Mouse (Mus musculus): ENCODE results near the gene Sema3e. TPM values are rescaled to one million over a fixed set of nuclear protein-coding genes. Genes with fewer than 3 reads are reported as not detected.
A peak's percentile ranks its signal among the peaks of the same experiment; 100 is the strongest.

The Sema3e gene
- polyA plus RNA-seq, 1 experiment from 2014 or later, result 6.8 TPM

DNA sequence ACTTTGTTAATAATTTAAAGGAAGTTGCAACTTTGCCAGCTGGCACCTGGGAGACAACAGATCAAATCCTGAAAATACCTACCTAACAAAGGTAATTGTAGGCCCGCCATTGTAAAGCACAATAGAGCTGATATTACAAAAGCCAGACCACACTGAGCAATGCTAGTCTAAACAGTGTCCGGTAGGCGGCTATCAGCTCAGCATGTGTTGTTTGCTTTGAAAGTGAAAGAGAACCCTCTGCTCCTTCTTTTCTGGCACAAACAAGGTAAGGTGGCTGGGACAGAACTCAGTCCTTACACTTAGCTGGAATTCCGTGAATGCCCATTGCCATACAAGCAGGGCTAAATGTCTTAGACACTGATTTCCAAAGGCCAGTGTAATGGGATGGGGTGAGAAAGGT is 7.0 kb downstream of the Sema3e start:
- ATAC-seq (ENCODE audit: insufficient number of reproducible peaks, low FRiP score, low TSS enrichment, low read depth), result no peak
- no peaks in the 10 kb centered on the region for H3K9me3 ChIP-seq (replicated peaks)
- no peaks in the 10 kb centered on the region for H3K27me3 ChIP-seq
- no peak overlapping the region for H3K27ac ChIP-seq (replicated peaks)
- no peak overlapping the region for H3K4me2 ChIP-seq (replicated peaks)
- H3K36me3 ChIP-seq, result no peaks in the 10 kb centered on the region
- no peak overlapping the region for H3K4me3 ChIP-seq (replicated peaks)
- 48% methylated on average over 4 of the region's 4 CpGs for WGBS
- H3K9ac ChIP-seq, result no peak overlapping the region
- no peaks in the 10 kb centered on the region for H3K4me1 ChIP-seq

DNA sequence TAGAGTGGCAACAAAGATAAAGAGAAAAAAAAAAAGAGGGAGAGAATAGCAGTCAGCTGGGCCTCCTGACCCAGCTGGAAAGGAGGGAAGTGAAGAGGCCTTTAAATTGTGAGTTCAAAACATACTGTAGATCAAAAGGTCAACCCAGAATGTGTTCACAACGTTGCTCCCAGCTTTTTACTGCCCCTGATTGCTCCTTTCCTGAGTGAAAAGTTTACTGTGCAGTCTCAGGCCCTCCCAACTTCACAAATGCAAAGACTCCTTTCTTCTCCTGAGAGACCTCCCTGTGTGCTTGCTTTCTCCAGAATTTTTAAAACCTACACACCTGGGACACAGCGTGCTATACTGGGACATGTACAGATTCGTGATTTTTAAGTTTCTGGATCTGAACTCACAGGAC is 8.2 kb downstream of the Sema3e start:
- no peaks in the 10 kb centered on the region for H3K9me3 ChIP-seq (replicated peaks)
- H3K36me3 ChIP-seq, result no peaks in the 10 kb centered on the region
- no peak for ATAC-seq (ENCODE audit: insufficient number of reproducible peaks, low FRiP score, low TSS enrichment, low read depth)
- H3K4me2 ChIP-seq (replicated peaks), result no peak overlapping the region
- no peak overlapping the region for H3K27ac ChIP-seq (replicated peaks)
- no peaks in the 10 kb centered on the region for H3K27me3 ChIP-seq
- H3K9ac ChIP-seq, result no peak overlapping the region
- WGBS, result 42% methylated on average over 3 of the region's 3 CpGs
- H3K4me1 ChIP-seq, result no peaks in the 10 kb centered on the region
- no peak overlapping the region for H3K4me3 ChIP-seq (replicated peaks)

DNA sequence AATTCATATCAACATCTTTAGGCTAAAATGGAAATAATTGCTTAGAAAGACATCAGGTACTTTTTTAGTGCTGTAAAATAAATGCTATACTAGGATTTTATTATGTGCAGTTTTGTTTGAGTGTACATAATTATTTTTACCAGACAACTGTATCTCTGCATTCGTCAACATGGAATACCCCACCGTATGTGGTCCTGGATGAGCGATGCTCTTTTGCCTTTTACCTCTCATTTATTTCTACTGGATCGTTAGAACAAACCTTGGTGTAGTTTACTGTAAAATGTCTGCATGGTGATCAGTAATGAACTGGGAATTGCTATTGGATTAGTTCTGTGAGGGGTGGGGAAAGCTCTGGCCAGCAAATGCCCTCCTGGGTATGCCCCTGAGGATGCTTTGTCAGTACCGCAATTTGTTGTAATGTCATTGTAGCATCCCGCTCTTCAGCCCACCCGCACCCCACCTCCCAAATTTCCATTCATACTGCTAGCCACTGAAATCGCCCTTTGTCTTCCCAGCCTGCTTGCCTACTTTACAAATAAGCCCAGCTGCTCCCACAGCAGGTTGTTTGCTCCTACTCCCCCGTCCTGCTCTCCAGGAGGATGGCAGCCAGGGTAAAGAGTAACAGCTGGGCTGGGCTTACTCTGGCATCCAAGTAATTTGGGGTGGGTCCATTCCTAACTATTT is 13.9 kb downstream of the Sema3e start:
- no peak overlapping the region for H3K9ac ChIP-seq
- no peaks in the 10 kb centered on the region for H3K27me3 ChIP-seq
- H3K9me3 ChIP-seq (replicated peaks), result no peaks in the 10 kb centered on the region
- H3K27ac ChIP-seq (replicated peaks), result no peak overlapping the region
- 27% methylated on average over 9 of the region's 9 CpGs for WGBS
- peaks cover 4% of the 10 kb centered on the region; the same call in 1 of the 2 replicates for H3K4me1 ChIP-seq
- no peak overlapping the region for H3K4me3 ChIP-seq (replicated peaks)
- H3K4me2 ChIP-seq (replicated peaks), result no peak overlapping the region
- no peaks in the 10 kb centered on the region for H3K36me3 ChIP-seq
- no peak for ATAC-seq (ENCODE audit: insufficient number of reproducible peaks, low FRiP score, low TSS enrichment, low read depth)

DNA sequence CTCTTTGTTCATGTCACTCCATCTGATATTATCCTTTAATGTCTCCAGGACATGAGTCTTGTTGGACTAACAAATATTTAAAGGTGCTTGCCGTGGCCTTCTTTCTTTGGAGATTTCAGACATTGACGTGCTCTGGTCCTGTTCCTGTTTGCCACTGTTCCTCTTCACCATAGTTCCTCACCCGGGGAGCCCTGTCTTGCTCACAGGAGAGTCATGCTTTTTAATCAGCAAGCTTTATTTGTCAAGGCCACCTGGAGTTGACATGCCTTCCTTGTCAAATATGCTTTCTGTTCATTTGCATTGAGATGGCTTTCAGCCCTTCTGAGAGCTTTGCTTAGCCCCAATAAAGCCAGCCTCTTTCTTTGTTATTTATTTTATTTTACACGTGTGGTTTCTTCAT is 15.1 kb downstream of the Sema3e start:
- no peak overlapping the region for H3K27ac ChIP-seq (replicated peaks)
- peaks cover 4% of the 10 kb centered on the region; the same call in 1 of the 2 replicates for H3K4me1 ChIP-seq
- H3K27me3 ChIP-seq, result no peaks in the 10 kb centered on the region
- H3K4me3 ChIP-seq (replicated peaks), result no peak overlapping the region
- WGBS, result 26% methylated on average over 4 of the region's 4 CpGs
- H3K9me3 ChIP-seq (replicated peaks), result no peaks in the 10 kb centered on the region
- H3K4me2 ChIP-seq (replicated peaks), result no peak overlapping the region
- ATAC-seq (ENCODE audit: insufficient number of reproducible peaks, low FRiP score, low TSS enrichment, low read depth), result no peak
- H3K36me3 ChIP-seq, result no peaks in the 10 kb centered on the region
- no peak overlapping the region for H3K9ac ChIP-seq

DNA sequence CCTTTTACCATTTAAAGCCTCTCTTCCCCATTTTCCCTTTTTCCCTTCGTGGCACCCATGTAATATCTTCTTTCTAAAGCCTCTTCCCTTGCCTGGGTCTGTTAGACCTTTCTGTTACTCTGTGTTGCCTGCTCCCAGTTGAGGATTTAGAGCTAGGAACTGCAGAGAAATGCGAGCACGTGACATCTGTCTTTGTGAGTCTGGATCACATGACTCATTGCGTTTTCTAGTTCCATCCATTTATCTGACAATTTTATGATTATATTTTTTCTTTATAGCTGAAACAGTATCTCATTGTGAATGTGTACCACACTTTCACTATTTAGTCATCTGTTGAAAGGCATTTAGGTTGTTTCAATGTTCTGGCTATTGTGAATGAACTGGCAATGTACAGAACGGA is 18.0 kb downstream of the Sema3e start:
- Histone ChIP-seq H3K36me3 (no peaks in the 10 kb centered on the region), H3K9me3 (replicated peaks) (no peaks in the 10 kb centered on the region), H3K27me3 (no peaks in the 10 kb centered on the region), H3K4me2 (replicated peaks) (no peak overlapping the region), H3K27ac (replicated peaks) (no peak overlapping the region), H3K4me1 (peaks cover 4% of the 10 kb centered on the region; the same call in 1 of the 2 replicates), H3K9ac (no peak overlapping the region), H3K4me3 (replicated peaks) (no peak overlapping the region)
- 72% methylated on average over 5 of the region's 5 CpGs for WGBS
- no peak for ATAC-seq (ENCODE audit: insufficient number of reproducible peaks, low FRiP score, low TSS enrichment, low read depth)

DNA sequence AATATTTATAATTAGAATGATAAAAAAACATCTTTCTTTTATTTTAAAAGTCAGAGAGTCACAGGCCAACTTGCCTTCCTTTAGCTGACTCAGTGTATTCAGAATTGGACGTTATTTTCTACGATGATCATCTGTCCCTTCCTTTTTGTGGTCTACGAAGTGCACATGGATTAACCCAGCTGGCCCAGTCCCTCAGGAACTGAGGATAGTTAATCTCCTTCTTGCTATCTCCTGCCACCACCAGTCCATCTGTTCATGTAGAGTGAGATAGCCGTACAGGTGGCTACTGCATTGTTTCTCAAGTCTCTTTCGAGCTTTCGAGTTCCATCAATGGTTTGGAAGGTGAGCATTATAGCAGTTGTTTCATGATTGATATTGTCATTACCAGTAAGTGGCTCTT is 18.9 kb downstream of the Sema3e start:
- no peak overlapping the region for H3K4me3 ChIP-seq (replicated peaks)
- no peak for ATAC-seq (ENCODE audit: insufficient number of reproducible peaks, low FRiP score, low TSS enrichment, low read depth)
- WGBS, result 85% methylated on average over 6 of the region's 6 CpGs
- H3K36me3 ChIP-seq, result no peaks in the 10 kb centered on the region
- H3K27me3 ChIP-seq, result no peaks in the 10 kb centered on the region
- no peak overlapping the region for H3K4me2 ChIP-seq (replicated peaks)
- H3K9me3 ChIP-seq (replicated peaks), result no peaks in the 10 kb centered on the region
- H3K9ac ChIP-seq, result no peak overlapping the region
- H3K27ac ChIP-seq (replicated peaks), result no peak overlapping the region
- peaks cover 3% of the 10 kb centered on the region; the same call in 1 of the 2 replicates for H3K4me1 ChIP-seq

DNA sequence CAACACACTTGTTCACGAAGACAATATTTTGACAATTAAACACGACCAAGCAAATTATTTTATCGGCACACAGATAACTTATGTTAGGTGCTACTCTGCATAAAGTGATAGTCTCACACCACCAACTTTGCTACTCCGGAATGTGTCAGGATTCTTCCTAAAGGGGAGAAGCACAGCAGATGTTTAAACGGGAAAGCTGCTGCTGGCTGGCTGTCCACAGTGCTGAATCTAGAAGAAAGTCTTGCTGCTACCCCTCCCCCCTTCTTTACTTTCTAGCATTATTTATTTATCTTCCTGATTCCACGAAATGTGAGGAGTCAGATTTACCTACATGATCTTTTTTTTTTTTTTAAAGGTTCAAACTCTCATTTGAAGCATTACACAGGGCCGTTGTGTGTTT is 23.6 kb downstream of the Sema3e start:
- Histone ChIP-seq H3K9ac (no peak overlapping the region), H3K36me3 (no peaks in the 10 kb centered on the region), H3K4me3 (replicated peaks) (peak overlapping the region; percentile 13; the same call in 1 of the 2 replicates), H3K4me1 (no peaks in the 10 kb centered on the region), H3K27me3 (no peaks in the 10 kb centered on the region), H3K27ac (replicated peaks) (no peak overlapping the region), H3K4me2 (replicated peaks) (peak overlapping the region; percentile 17; the same call in 1 of the 2 replicates), H3K9me3 (replicated peaks) (no peaks in the 10 kb centered on the region)
- ATAC-seq (ENCODE audit: insufficient number of reproducible peaks, low FRiP score, low TSS enrichment, low read depth), result no peak
- WGBS, result 27% methylated on average over 7 of the region's 7 CpGs

DNA sequence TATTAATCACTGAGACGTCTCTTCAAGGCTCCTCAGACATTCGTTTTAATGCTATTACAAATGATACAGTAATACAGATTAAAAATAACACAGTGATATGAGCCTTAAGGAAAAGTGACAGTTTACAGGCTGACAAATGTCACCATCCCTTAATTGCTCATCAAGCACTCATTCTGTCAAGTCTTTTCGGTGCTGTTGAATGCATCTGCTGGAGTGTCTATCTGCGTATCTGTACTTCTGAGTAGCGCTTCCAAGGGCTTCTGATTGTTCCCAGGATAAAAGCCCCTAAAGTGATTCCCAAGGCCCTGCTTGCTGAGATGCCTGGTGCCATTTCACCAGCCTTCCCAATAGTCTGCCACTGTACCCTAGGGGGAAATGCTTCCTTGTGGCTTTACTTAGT is 29.4 kb downstream of the Sema3e start:
- Histone ChIP-seq H3K4me2 (replicated peaks) (no peak overlapping the region), H3K9ac (no peak overlapping the region), H3K4me1 (no peaks in the 10 kb centered on the region), H3K27me3 (no peaks in the 10 kb centered on the region), H3K9me3 (replicated peaks) (no peaks in the 10 kb centered on the region), H3K27ac (replicated peaks) (no peak overlapping the region), H3K4me3 (replicated peaks) (no peak overlapping the region), H3K36me3 (no peaks in the 10 kb centered on the region)
- 65% methylated on average over 5 of the region's 5 CpGs for WGBS
- ATAC-seq (ENCODE audit: insufficient number of reproducible peaks, low FRiP score, low TSS enrichment, low read depth), result no peak

DNA sequence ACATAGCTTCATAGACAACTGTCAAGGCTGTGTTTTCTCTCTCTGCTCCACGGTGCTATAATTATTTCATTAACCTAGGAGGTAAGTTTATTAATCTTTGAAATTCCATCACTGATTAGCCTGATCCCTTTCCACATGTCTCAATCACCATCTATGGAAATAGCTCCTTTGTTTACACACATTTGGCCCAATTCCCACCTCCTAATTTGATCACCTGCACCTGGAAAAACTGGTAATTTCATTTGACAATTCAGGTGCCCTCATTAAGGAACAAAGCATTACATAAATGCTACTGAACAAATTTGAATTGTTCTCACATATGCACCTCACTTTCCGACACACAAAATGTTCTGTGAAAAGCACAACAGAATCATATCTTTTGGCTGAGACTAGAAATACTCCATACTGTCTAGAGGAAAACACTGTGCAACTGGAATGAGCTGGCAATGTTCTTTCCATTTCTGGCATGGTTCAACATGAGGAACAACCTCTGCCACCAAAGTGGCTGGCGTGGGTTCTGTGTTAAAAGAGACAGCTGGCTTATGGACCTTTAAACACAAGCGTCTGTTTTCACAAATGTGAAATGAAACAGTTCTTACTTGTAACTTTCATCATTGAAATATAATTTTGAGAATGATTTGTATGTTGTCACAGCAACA is 34.9 kb downstream of the Sema3e start:
- 61% methylated on average over 4 of the region's 4 CpGs for WGBS
- no peaks in the 10 kb centered on the region for H3K36me3 ChIP-seq
- H3K4me3 ChIP-seq (replicated peaks), result no peak overlapping the region
- ATAC-seq (ENCODE audit: insufficient number of reproducible peaks, low FRiP score, low TSS enrichment, low read depth), result no peak
- H3K4me1 ChIP-seq, result no peaks in the 10 kb centered on the region
- no peaks in the 10 kb centered on the region for H3K27me3 ChIP-seq
- H3K9ac ChIP-seq, result no peak overlapping the region
- H3K27ac ChIP-seq (replicated peaks), result no peak overlapping the region
- no peaks in the 10 kb centered on the region for H3K9me3 ChIP-seq (replicated peaks)
- H3K4me2 ChIP-seq (replicated peaks), result no peak overlapping the region

DNA sequence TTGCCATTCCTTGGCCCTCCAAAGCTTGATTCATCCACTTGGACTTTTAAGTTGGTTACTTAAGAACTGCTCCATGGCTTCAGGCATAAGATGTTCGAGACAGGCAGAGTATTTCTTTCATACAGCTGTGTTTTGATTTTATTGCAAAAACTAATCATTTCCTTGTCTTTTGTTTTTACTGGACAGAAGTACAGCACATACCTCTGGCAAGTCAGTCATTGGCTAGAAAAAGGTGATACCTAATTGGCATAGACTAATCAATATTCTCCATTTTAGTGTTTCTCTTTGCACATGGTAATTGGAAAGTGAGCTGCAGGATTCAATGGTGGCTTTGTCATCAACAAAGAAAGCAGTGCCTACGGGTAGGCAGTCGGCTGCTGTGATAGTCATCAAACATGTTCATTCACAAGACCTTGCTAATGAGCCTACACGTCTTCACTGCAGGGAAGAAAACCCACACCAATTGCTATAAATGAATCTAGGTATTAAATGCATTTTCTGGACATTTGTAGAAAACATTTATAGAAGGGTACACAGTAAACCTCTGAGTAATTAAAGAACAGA is 37.9 kb downstream of the Sema3e start:
- H3K9ac ChIP-seq, result no peak overlapping the region
- WGBS, result 47% methylated on average over 4 of the region's 4 CpGs
- H3K27ac ChIP-seq (replicated peaks), result no peak overlapping the region
- ATAC-seq (ENCODE audit: insufficient number of reproducible peaks, low FRiP score, low TSS enrichment, low read depth), result no peak
- H3K4me1 ChIP-seq, result no peaks in the 10 kb centered on the region
- H3K4me2 ChIP-seq (replicated peaks), result no peak overlapping the region
- no peaks in the 10 kb centered on the region for H3K27me3 ChIP-seq
- H3K9me3 ChIP-seq (replicated peaks), result no peaks in the 10 kb centered on the region
- H3K36me3 ChIP-seq, result no peaks in the 10 kb centered on the region
- no peak overlapping the region for H3K4me3 ChIP-seq (replicated peaks)

DNA sequence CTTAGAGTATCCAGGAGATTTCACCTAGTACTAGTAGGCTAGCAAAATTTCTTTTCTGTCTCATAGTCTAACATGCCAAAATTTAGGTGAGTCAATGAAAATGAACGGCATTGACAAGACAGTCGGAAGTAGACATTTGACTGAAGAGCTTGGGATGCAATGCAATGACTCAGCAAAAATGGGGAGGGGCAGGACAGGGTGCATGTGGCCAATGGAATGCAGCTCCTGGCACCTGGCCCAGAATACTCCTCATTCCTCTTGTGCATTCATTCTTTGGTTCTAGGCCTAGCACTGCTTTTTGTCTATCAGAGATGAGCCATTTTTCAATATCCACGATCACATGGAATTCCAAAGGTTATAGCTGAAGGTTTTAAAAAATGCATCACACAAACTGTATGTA is 48.1 kb downstream of the Sema3e start:
- H3K9me3 ChIP-seq (replicated peaks), result no peaks in the 10 kb centered on the region
- H3K4me2 ChIP-seq (replicated peaks), result no peak overlapping the region
- H3K4me1 ChIP-seq, result no peaks in the 10 kb centered on the region
- H3K36me3 ChIP-seq, result no peaks in the 10 kb centered on the region
- ATAC-seq (ENCODE audit: insufficient number of reproducible peaks, low FRiP score, low TSS enrichment, low read depth), result no peak
- H3K27ac ChIP-seq (replicated peaks), result no peak overlapping the region
- WGBS, result 78% methylated on average over 3 of the region's 3 CpGs
- no peaks in the 10 kb centered on the region for H3K27me3 ChIP-seq
- no peak overlapping the region for H3K9ac ChIP-seq
- no peak overlapping the region for H3K4me3 ChIP-seq (replicated peaks)
